Mouse (Mus musculus) midbrain, embryonic 16.5 days (tissue): ENCODE data around the gene Wnt7a. TPM values are rescaled to one million over a fixed set of nuclear protein-coding genes. Genes with fewer than 3 reads are reported as not detected.
A peak's percentile ranks its signal among the peaks of the same experiment; 100 is the strongest.

Experiments used
- ATAC-seq: fragments of 200-750 bp; cut with Nextera tagmentation; 2 replicates; pipeline ENCODE4 v1.8.0; 2017; ENCODE audit warnings: moderate TSS enrichment
- H3K27ac ChIP-seq: fragments of 300-500 bp; sonication (generic); 2 replicates; pipeline ENCODE4 v1.5.1; 2014; ENCODE audit warnings: mild to moderate bottlenecking, low read length, mixed read lengths
- H3K27me3 ChIP-seq: fragments of 300-500 bp; sonication (generic); 2 replicates; pipeline ENCODE4 v1.6.1; 2014; ENCODE audit warnings: low read depth, low read length, mixed read lengths; ENCODE audit not compliant: control insufficient read depth, insufficient read depth
- H3K36me3 ChIP-seq: fragments of 300-500 bp; sonication (generic); 2 replicates; pipeline ENCODE4 v1.6.1; 2014; ENCODE audit warnings: mild to moderate bottlenecking, low read length, moderate library complexity, mixed read lengths; ENCODE audit not compliant: control insufficient read depth, insufficient read depth
- H3K4me1 ChIP-seq: fragments of 300-500 bp; sonication (generic); 2 replicates; pipeline ENCODE4 v1.6.1; 2014; ENCODE audit warnings: mild to moderate bottlenecking, low read length, mixed read lengths; ENCODE audit not compliant: control insufficient read depth, insufficient read depth
- H3K4me2 ChIP-seq: fragments of 300-500 bp; sonication (generic); 2 replicates; pipeline ENCODE4 v1.6.1; 2014; ENCODE audit warnings: mild to moderate bottlenecking, low read length, mixed read lengths
- H3K4me3 ChIP-seq: fragments of 300-500 bp; sonication (generic); 2 replicates; pipeline ENCODE4 v1.5.1; 2014; ENCODE audit warnings: low read depth, mild to moderate bottlenecking, low read length, moderate library complexity, mixed read lengths
- H3K9ac ChIP-seq: fragments of 300-500 bp; sonication (generic); 2 replicates; pipeline ENCODE4 v1.6.1; 2014; ENCODE audit warnings: low read depth, low read length, mixed read lengths
- H3K9me3 ChIP-seq: fragments of 300-500 bp; sonication (generic); replicated peaks from 2 replicates; pipeline ENCODE4 v1.6.1; 2014; ENCODE audit warnings: mild to moderate bottlenecking, low read length, mixed read lengths; ENCODE audit not compliant: control insufficient read depth, poor library complexity, severe bottlenecking
- WGBS: fragments of 180-500 bp; shearing (Covaris S2); extraction: QIAGEN DNeasy Blood & Tissue Kit; methylation state at CpG from one replicate; pipeline ENCODE4 v1.1.7; 2014; 5-methylcytosine and 5-hydroxymethylcytosine counted together
- polyA plus RNA-seq: library from polyadenylated mRNA; unstranded; fragments of >200 nt; fragmentation: Nextera tagmentation; extraction: Ambion mirVana; gene quantifications from 2 replicates; pipeline ENCODE4 v1.2.1, GENCODE M21; 2015

The Wnt7a gene
- polyA plus RNA-seq, 1 experiment from 2014 or later = 10.8 TPM

DNA sequence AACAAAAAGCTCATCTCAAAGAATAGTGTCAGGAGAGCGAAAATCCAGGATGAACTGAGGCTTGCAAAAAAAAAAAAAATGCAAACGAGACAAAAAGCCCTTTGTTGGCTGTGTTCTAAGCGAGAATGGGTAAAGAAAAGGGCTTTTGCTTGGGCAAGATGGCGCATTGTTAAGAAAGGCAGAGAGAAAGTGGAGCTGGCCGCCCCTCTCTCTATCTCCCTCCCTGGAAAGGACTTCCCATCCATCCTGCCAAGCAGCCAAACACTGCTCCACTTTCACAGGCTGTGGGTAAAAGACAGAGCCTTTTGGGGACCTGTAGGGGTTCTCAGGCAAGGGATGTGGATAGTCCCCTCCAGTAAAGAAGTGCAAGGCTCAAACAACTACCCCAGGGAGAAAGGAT lies 9.6 kb downstream of the Wnt7a start:
- Histone ChIP-seq H3K9me3 (no peaks in the 10 kb centered on the region), H3K27ac (peak overlapping the region; percentile 52), H3K27me3 (no peaks in the 10 kb centered on the region), H3K36me3 (no peaks in the 10 kb centered on the region), H3K4me2 (no peak overlapping the region), H3K9ac (no peak overlapping the region), H3K4me3 (no peak overlapping the region), H3K4me1 (no peaks in the 10 kb centered on the region)
- WGBS = 19% methylated on average over 5 of the region's 5 CpGs
- 0 out of 2 replicates have a peak, but pooled peaks have one; percentile 42 for ATAC-seq

DNA sequence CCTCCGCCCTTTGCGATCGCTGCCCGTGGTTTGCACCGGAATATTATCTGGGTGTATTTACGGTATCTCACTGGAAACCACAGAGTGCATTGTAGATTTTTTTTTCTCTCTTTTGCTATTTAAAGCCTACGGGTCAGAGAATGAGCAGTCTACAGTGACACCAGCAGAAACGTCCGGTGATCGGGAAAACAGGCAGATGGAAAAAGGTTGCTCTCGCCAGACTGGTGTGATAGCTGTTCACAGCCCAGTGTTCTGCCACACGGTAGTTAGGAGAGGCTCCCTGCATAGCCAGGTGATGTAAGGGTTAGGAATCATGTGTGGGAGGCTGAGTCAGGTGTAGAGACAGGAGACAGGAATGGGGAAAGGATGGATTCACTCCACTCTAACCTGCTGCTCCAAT lies 10.6 kb downstream of the Wnt7a start:
- no peaks in the 10 kb centered on the region for H3K9me3 ChIP-seq
- 84% methylated on average over 12 of the region's 12 CpGs for WGBS
- no peaks in the 10 kb centered on the region for H3K27me3 ChIP-seq
- no peaks in the 10 kb centered on the region for H3K4me1 ChIP-seq
- H3K36me3 ChIP-seq = no peaks in the 10 kb centered on the region
- H3K9ac ChIP-seq = no peak overlapping the region
- no peak overlapping the region for H3K4me3 ChIP-seq
- H3K27ac ChIP-seq = no peak overlapping the region
- ATAC-seq = no peak
- H3K4me2 ChIP-seq = no peak overlapping the region

DNA sequence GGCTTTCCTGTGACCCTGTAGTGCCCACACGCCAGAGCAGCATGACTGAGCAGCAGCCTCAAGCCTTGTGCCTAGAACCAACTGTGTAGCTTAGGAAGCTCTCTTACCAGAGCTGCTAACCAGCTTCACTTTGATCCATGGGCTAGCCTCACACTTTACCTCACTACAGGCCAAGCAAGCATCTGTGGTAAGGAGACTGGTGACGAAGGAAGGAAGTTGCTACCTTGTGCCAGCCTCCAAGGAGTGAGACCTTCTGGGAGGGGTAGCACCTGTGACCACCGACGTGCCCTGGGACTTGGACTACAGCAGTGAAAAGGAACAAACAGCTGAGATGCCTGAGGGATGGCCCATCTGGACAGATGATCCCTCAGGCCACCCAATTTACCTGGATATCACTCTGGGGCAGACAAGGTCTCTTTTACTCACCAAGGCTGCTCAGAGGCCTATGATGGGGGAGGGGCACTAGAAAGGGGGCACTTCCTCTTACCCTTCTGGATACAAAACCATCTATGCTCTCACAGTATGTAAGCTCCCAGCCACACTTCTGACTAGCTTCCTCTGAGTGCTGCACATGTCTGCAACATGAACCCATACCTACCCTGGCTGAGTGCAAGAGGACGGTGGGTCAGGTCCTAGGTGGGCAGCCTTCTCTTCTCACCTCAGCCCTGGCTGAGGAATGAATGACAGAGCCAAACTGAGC lies 18.5 kb downstream of the Wnt7a start:
- 91% methylated on average over 5 of the region's 5 CpGs for WGBS
- H3K27ac ChIP-seq = no peak overlapping the region
- H3K36me3 ChIP-seq = 0 out of 2 replicates have a peak, but pooled peaks cover 2% of the 10 kb centered on the region
- no peak overlapping the region for H3K4me3 ChIP-seq
- no peaks in the 10 kb centered on the region for H3K27me3 ChIP-seq
- H3K4me1 ChIP-seq = no peaks in the 10 kb centered on the region
- no peak overlapping the region for H3K4me2 ChIP-seq
- no peak overlapping the region for H3K9ac ChIP-seq
- no peaks in the 10 kb centered on the region for H3K9me3 ChIP-seq
- no peak for ATAC-seq

DNA sequence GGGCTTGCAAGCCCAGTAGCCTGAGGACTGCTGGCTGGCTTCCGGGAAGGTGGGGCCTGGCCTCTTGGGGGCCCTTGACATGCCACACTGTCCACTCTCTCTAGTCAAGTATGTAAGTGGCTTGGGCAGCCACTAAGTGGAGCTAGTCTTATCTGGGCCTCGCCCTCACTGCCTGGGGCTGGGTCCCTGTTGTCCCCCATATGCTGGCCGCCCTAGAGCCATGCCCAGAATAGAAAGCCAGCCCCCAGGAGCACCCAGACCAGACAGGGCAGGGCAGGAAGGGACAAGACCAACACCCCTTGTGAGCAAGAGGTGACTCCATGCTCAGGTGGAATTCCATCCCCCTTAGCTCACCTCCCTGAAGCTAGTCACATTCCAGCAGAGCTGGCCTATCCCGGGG lies 22.0 kb downstream of the Wnt7a start:
- Histone ChIP-seq H3K36me3 (0 out of 2 replicates have a peak, but pooled peaks cover 4% of the 10 kb centered on the region), H3K27me3 (no peaks in the 10 kb centered on the region), H3K27ac (no peak overlapping the region), H3K9me3 (no peaks in the 10 kb centered on the region), H3K4me1 (no peaks in the 10 kb centered on the region), H3K4me2 (no peak overlapping the region), H3K4me3 (no peak overlapping the region), H3K9ac (no peak overlapping the region)
- 81% methylated on average over 4 of the region's 4 CpGs for whole genome bisulfite sequencing
- ATAC-seq = no peak

DNA sequence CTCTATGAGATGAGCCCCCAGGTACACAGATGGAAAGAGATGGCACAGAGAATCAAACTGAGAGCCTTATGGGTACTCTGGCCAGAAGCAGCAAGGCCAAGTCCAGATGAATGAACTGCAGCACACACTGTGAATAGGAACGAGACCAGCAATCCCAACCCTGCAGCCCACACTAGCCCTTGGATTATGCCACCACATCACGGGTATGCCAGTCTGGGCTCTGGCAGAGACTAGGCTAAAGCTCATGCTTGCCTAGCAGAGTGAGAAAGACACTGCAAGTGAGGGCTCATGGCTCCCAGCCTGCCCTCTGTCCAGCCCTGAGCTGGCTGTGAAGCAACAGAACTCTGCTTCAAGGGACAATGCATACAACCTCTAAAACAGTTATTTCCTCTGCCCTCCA lies 26.7 kb downstream of the Wnt7a start:
- no peaks in the 10 kb centered on the region for H3K9me3 ChIP-seq
- no peak for ATAC-seq
- H3K27ac ChIP-seq = no peak overlapping the region
- WGBS = 88% methylated on average over 2 of the region's 2 CpGs
- no peaks in the 10 kb centered on the region for H3K27me3 ChIP-seq
- H3K4me3 ChIP-seq = no peak overlapping the region
- 0 out of 2 replicates have a peak, but pooled peaks cover 2% of the 10 kb centered on the region for H3K36me3 ChIP-seq
- H3K4me1 ChIP-seq = no peaks in the 10 kb centered on the region
- H3K9ac ChIP-seq = no peak overlapping the region
- no peak overlapping the region for H3K4me2 ChIP-seq

DNA sequence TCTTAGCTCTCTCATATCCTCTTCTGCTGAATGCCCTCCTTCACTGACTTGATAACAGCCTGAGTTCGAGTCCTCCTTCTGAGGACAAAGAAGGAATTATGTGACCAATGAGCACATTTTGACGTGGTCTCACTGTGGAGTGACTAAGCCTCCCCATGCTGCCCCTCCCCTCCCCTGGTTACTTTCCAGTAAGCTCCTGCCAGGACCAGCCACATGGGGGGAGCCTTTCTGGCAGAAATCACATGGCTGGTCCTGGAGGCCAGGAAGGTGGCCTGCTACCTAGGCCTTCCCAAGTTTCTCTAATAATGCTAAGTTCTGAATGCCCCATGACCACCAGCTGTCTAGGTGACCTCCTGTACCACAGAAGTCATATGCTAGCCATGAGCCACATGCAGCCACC lies 27.3 kb downstream of the Wnt7a start:
- no peaks in the 10 kb centered on the region for H3K9me3 ChIP-seq
- no peak overlapping the region for H3K27ac ChIP-seq
- no peak overlapping the region for H3K9ac ChIP-seq
- no peak overlapping the region for H3K4me2 ChIP-seq
- 34% methylated on average over 2 of the region's 2 CpGs for WGBS
- H3K4me1 ChIP-seq = no peaks in the 10 kb centered on the region
- H3K4me3 ChIP-seq = no peak overlapping the region
- no peak for ATAC-seq
- 0 out of 2 replicates have a peak, but pooled peaks cover 2% of the 10 kb centered on the region for H3K36me3 ChIP-seq
- no peaks in the 10 kb centered on the region for H3K27me3 ChIP-seq

DNA sequence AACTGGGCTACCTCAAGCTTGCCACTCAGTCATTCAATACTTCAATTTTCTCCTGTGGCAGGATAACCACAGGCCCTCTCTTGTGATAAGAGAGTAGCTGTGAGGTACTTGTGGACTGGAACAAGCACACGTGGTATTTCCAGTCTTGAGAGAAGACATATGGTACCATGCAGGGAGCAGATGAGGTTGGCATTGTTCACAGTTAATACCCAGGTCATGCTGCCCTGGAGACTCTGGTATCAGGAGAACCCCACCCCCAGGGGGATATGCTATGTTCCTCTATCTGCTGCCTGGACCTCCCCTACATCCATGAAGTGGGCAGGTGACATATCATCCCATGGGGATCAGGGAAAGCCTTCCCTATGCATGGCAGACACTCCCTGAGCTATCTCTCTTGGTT lies 27.9 kb downstream of the Wnt7a start:
- ATAC-seq = no peak
- WGBS = 87% methylated on average over 1 of the region's 1 CpGs
- Histone ChIP-seq H3K4me2 (no peak overlapping the region), H3K9me3 (no peaks in the 10 kb centered on the region), H3K27me3 (no peaks in the 10 kb centered on the region), H3K36me3 (0 out of 2 replicates have a peak, but pooled peaks cover 2% of the 10 kb centered on the region), H3K9ac (no peak overlapping the region), H3K4me1 (no peaks in the 10 kb centered on the region), H3K4me3 (no peak overlapping the region), H3K27ac (no peak overlapping the region)

DNA sequence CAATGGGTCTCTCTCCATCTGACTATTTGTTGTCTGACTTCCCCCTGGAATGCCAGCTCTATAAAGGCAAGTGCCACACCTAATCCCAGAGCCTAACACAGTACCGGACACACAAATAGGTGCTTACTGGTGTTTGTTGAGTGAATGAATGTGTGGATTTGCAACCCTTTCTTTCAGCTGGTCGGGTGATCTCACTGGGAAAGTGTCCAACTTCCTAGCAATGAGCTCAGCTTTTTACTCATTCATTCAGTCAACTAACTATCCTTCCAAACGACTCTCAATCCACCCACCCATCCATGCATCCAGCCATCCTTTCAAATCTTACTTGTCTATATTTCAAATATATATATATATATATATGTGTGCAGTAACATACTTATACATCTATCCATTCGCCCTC lies 31.3 kb downstream of the Wnt7a start:
- Histone ChIP-seq H3K4me1 (no peaks in the 10 kb centered on the region), H3K27ac (no peak overlapping the region), H3K36me3 (no peaks in the 10 kb centered on the region), H3K9ac (no peak overlapping the region), H3K4me3 (no peak overlapping the region), H3K9me3 (no peaks in the 10 kb centered on the region), H3K27me3 (no peaks in the 10 kb centered on the region), H3K4me2 (no peak overlapping the region)
- no peak for ATAC-seq
- WGBS = 73% methylated on average over 4 of the region's 4 CpGs

DNA sequence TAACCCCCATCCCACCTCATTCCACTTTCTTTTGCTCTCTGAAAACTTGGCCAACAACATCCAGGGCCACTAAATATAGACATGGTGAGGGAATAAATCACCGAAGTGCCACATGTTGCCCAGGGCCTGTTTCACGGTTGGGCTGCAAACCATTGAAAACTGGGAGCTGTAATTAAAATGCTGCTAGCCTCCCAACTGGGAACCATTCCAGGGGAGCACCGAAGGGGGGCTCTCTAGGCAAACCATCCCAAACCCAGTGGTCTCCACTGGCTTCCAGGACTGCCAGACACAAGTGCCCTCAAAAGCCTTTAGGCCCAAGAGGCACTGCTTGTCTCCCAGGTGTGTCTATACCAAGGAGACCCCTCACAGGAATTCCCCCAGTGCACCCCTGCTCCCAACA lies 31.9 kb downstream of the Wnt7a start:
- Histone ChIP-seq H3K4me1 (no peaks in the 10 kb centered on the region), H3K27ac (0 out of 2 replicates have a peak overlapping the region, but pooled peaks have one; percentile 23)
- no peak for ATAC-seq

More for the DNA sequence above, 31.9 kb downstream of the Wnt7a start:
- no peak overlapping the region for H3K4me2 ChIP-seq
- 61% methylated on average over 3 of the region's 3 CpGs for WGBS
- H3K36me3 ChIP-seq = no peaks in the 10 kb centered on the region
- H3K9ac ChIP-seq = no peak overlapping the region
- no peaks in the 10 kb centered on the region for H3K9me3 ChIP-seq
- H3K27me3 ChIP-seq = no peaks in the 10 kb centered on the region
- no peak overlapping the region for H3K4me3 ChIP-seq
